Mouse (Mus musculus) lung, postnatal 0 days (tissue): ENCODE results near the gene Gm20388.
"Not testable (repeated sequence)": the region's sequence is repeated elsewhere in the genome, so short reads cannot be mapped to it uniquely, and the experiment has no call there.

Experiments
- CTCF ChIP-seq: IDR thresholded peaks from 2 replicates; pipeline ENCODE4 v1.5.1; 2016; ENCODE audit warnings: antibody characterized with exemption, mild to moderate bottlenecking
- EP300 ChIP-seq: IDR thresholded peaks from 2 replicates; pipeline ENCODE4 v1.6.1; 2016; ENCODE audit warnings: antibody characterized with exemption, mild to moderate bottlenecking, control low read depth

- TF ChIP-seq CTCF = peak; percentile 21; the same call in 1 of the 2 replicates
- TF ChIP-seq EP300 = not testable (repeated sequence)
These were observed 1757.4 kb downstream of the Gm20388 start for GRCm38 (mm10) chr8:121667936-121668500.
